Mouse (Mus musculus) right cerebral cortex, postnatal 36 days (tissue): ENCODE results near the gene Dok3.
"Not testable (repeated sequence)": the region's sequence is repeated elsewhere in the genome, so short reads cannot be mapped to it uniquely, and the experiment has no call there.

Experiments used
- DNase-seq, 2 experiments: peaks; one replicate each; pipeline ENCODE4 v3.0.0; 2022; ENCODE audit warnings: low spot score in 2 of 2, mixed read lengths in 1 of 2

Gene Dok3

DNA sequence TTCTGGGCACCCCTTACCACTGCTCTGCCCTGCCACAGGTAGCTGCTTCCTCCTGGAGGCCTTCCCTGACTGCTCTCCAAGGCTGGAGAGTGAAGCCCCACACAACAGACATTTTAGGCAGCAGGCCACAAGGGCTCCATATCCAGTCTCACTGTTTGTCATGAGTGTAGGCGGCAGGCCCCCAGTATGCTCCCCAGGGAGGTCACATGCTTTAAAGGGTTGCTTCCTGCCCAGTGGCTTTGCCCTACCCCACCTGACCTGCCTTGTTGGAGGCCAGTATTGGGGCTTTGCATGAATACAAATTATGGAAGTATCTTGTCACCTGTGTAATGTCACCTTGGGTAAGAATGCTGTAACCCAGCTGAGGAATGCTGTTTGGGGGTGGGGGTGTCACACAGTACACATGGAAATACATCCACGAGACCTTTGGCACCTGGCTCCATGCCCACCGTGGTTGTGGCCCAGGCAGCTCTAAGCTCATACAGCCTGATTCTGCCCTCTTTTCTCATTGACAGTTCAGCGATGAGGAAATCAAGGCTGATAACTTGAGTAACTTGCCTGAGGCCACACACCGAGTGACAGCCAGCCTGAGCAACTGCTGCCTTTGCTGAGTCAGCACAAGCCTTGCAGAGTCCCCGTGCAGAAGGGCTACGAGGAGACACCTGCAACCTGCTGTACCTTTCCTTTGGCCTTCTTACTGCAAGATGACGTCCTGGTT, at the start of gene Dok3:
Gene Dok3, minus strand, starts transcription at position 99 of the 718 bp plus-strand sequence.
- DNase-seq: no peak

DNA sequence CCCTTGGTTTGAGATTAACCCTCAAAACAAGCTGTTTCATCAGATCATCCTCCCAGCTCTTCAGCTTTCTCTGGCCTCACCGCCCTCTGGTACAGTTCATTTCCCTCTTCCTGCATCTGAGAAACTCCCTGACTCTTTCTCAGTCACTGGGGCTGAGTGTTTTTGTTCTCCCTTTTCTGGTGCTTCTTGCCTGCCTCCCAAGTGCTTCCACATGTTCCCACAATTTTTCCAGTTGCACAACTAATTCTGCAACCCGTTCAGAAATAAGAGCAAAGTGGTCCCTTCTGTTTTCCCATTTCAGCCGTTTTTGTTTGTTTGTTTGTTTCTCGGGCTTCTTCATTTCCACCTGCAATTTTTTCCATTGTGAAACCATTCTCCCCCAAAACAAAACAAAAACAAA, 49.0 kb upstream of the Dok3 start:
- no peak for DNase-seq

DNA sequence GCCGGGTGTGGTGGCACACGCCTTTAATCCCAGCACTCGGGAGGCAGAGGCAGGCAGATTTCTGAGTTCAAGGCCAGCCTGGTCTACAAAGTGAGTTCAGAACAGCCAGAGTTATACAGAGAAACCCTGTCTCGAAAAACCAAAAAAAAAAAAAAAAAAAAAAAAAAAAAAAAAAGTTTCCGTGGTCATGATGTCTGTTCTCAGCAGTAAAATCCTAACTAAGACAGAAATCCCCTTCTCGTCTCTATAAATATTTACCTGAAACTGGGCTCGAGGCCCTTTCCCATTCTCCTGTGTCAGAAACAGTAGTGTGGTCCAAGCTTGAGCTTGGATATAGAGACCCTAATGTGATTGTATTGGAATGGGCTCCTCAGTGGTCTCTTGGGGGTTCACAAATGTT, 47.8 kb upstream of the Dok3 start:
- not testable (repeated sequence) for DNase-seq

DNA sequence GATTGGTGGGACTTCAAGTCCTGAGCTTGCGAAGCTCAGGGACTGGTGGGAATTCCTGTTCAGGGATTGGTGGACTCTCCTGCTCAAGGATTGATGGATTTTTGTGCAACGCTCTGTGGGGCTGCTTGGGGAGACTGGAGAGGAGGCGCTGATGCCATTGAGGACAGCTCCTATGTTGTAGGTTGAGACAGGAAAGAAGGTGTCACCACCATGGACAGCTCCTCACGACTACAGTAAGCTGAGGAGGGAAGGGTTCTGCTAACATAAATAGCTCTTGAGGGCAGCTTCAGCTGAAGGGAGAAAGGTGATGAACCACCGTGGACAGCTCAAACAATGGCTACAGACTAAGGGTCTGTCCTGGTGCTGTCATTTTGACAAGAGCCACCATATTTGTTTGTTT, 46.8 kb upstream of the Dok3 start:
- DNase-seq: no peak

DNA sequence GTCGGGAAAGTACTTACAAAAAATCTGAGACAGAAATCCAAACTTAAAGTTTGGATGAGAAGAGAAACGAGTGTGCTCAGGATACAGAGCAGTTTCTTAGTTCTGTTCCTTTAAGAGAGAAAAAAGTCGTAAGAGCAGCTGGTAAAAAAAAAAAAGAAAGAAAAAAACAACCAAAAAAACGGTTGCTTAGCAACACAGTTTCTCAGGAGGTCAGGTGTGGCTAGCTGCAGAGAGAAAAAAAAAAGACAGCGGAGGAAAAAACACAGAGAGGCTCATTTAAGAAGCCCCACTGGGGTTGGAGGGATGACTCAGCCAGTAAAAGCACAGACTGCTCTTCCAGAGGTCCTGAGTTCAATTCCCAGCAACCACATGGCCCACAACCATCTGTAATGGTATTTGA, 45.2 kb upstream of the Dok3 start:
- DNase-seq: no peak

DNA sequence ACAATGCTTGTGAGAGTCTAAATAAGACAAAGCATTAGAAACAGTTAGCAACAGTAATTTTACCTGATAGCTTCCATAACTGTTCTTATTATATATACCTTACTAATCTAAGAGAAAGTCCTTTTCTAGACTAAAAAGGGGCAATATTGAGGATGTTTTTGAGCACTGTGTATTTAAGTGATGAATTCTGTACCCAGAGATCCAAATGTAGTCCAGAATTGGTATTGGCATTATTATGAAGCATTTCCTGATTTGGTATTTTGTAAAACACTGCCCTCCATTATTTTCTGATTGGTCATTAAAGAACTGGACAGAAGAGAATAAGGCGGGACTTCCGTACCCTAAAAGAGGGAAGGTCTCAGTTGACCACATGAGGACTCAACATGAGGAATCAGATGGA, 44.3 kb upstream of the Dok3 start, which contains the start of gene Tmed9:
Gene Tmed9, plus strand, starts transcription at position 301 of the 400 bp plus-strand sequence.
- no peak for DNase-seq

DNA sequence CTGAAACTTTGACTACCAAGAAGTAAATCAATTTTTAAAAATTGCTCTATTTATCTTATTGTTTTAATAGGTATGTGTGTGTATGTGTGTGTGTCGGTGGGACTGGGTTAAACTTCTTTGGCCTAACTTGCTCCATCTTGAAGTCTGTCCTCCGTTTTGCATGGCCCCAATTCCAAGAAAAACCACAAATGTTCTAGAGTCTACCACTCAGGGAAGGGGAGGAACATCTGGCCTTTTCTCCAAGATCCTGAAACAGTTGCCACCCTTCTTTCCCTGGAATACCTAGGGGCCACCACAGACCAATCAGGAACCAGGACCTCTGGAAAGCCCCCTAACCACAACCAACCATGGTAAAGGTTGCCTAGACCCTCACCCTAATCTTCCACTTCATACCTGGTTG, 42.9 kb upstream of the Dok3 start:
- DNase-seq: no peak

DNA sequence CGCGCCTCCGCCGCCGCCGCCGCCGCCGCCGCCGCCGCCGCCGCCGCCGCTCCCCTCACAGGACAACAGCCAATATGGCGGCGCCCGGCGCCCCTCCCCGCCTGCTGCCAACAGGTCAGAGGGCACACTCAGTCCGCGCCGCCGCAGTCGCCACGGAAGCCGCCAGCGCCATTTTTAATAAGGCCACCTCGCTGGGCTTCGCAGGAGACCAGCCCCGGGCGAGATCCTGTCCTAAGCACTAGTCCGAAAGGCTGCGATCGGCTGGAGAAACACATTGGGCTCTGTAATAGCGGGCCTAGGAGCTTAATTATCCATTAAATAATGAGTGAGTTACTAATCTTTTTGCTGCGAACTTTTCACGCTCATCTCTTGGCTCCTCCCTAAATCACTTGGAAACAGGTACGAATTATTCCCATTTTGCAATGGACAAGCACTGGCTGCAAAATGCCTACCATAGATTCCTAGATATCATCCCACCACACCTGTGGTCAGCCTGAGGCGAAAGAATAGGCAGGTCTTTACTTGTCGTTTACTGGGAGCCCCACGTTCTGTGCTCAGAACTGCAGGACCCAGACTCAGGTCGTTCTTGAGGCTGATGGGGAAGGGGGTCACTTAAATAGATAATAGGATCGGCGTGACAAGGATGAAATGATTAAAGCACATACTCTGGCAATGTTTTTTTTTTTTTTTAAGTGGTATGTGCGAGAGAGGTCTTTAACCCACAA, 42.1 kb upstream of the Dok3 start, which contains the start of gene Fam193b:
Gene Fam193b, minus strand, starts transcription at position 94 of the 725 bp plus-strand sequence.
- peak; percentile 89 to 90 for DNase-seq

DNA sequence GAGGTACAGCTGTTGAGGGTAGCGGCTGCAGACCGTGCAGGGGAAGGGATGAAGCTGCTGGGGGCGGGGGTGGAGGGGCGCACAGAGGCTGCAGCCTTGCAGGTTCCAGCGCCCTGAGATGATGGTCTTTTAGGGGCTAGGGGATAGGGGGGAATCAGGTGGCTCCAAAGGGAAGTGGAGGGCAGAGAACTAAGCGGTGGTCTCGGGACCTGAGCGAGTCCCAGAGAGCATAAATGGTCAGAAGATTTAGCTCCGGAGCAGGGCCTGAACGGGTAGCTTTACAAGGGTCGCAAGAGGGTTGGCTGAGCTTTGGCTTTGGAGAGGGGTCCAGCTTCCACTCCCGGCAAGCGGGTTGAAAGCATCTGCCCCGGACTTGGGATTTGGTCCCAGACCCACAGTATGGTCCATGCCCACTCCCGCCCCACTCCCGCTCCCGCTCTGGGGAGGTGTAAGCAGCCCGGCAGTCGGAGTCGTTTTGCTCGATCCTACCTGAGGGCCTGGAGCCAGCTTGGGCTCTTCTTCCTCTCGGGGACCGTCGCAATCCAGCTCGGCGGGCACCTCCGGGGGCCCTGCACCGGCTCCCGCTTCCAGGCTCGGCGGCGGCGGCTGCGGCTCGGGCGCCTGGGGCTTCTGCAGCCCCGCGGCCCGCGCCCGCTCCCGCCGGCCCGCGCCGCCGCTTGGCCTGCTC, 41.3 kb upstream of the Dok3 start:
- no peak for DNase-seq

DNA sequence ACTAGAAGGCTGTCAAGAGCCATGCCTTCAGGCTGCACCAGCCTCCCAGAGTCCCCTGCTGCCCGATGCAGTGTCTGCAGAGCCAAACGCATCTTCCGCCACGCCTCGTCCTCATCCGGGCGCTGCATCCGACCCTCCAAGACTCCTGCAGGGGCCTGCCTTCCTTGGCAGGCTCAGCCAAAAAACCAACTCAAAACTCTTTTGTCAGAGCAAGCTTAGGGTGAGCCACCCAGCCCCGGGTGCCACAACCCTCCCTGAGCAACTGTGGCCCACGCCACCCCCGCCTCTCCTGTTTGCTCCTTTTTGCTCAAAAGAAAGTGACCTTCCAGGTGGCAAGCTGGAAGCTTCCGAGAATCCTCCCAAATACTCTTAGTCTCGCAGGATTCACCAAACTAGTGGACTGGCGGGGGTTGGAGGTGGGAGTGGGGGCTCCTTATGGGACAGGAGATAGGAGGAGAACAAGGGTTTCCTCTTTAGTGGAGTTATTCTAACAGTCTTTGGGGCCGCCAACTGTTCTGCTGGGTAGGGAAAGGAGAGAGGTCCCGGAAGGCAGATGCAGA, 40.7 kb upstream of the Dok3 start:
- no peak for DNase-seq

DNA sequence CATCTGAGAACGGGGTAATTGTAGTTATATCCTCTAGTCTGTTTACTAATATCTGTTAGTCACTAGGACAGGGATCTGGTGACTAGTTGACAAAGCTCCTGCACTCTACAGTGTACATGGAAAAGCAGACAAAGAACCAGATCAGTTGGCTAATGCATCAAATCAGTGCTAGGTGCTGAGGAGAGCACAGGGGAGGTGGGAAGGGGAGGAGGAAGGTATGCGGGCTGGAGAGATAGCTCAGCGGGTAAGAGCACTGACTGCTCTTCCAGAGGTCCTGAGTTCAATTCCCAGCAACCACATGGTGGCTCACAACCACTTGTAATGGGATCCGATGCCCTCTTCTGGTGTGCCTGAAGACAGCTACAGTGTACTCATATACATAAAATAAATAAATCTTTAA, 39.4 kb upstream of the Dok3 start:
- DNase-seq: not testable (repeated sequence)

DNA sequence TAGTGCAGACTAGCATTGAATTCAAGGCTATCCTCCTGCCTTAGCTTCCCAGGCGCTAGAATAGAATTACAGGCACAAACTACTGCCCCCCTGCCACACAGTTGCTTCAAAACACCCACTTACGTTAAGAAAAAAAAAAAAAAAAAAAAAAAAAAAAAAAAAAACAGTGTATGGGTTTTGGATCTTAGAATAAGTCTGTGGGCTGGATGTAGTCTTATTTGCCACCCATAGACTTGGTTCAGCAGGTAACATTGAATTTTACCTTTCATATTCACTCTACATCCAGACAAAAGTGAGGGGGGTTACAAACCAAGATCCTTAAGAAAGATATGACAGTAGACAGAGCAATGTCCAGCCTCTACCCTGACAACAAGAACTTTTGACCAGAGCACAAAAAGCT, 38.9 kb upstream of the Dok3 start:
- DNase-seq: no peak

DNA sequence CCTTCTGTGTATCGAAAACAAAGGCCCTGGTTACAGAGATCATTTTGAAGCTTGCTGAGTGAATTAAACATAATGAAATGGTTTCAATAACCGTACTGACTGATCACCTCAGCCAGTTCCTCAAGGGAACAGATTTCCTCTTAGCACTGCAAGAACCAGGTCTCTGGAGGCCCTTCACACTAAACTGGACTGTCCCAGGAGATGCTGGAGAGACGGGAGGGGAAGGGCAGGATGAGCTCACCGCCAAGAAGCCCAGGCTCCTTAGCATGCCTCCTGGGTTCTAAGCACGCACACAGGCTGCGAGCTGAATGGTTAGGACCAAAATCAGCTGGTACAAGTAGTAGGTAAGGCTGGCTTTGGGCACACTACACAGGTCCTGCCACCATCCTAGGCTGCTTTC, 37.9 kb upstream of the Dok3 start:
- no peak for DNase-seq

DNA sequence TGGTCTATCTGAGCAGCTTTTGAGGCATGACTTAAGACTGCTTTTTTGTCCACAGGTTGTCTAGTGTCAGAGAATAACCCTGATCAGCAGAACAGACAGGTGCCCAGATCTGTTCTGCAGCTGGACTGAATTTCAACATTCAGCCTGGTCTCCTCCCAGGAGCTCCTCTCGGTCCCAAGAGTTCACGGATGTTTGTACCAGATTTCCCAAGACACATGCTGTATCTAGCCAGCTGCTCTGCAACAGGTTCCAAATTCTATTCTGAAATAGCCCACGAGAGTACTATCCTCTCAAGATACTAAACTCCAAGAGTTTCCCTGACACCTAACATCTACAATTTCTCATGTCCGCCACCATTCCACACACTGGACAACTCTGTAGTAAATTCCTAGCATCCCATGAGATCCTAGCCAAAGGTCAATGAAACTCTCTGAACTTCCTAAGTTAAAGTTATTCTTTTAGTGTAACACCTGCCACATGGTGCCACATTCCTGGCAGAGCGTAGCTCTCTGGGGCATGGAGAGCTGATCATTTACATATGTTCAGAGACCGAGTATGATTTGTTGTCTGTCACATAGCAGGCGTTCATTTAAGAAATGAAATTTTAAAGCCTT, 34.3 kb upstream of the Dok3 start:
- DNase-seq: no peak

DNA sequence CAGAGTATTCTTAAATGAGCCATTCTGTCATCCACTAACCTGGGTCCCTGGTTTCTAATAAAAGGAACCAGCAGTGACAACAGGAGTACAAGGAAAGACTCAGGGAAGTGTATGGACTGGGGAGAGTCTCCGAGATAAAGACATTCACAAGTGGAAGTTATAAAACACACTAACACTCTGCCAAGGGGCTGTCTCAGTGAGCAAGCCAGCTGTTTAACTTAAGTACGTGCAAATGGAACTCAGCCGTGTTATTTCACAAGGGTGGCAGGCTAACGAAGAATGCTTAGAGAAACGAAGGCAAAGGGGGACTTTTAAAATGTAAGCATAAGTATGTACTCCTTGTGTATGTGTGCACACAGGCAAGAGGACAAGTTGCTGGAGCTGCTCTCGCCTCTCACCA, 28.4 kb upstream of the Dok3 start:
- no peak for DNase-seq

DNA sequence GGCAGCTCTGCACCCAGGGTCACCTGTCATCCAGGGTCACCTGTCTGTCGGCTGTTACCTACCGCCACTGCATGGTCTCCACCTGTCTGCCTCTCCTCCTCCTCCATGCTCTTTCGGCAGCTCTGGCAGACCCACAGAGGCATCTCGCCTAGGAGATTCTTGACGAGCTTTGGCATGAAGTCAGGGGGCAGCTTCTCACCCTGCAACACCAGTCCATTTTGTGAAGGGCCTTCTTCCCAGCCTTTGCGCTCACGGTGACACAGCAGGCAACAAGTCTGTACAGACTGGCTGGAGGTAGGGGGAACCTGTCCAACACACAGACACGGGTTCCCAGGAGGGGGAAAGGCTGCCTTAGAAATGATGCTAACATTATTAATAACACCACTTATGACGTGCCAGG, 26.8 kb upstream of the Dok3 start:
- no peak for DNase-seq

DNA sequence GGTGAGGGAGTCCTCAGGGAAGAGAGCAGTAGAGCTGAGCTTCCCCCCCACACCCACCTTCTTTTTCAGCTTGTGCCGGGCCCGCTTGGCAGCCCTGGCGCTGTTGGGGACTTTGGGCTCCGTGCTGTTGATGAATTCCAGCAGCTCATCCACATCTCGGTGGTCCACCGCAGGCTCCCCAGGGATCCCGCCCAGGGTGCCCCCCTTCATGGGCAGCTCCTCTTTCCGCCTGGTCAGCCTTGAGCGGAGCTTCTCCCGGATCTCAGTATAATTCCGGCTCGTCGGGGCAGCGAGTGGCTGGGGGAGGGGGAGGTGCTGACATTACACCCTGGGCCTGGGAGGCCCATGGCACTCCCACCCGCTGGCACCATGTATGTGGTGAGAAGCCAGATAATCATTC, 20.0 kb upstream of the Dok3 start:
- no peak for DNase-seq

DNA sequence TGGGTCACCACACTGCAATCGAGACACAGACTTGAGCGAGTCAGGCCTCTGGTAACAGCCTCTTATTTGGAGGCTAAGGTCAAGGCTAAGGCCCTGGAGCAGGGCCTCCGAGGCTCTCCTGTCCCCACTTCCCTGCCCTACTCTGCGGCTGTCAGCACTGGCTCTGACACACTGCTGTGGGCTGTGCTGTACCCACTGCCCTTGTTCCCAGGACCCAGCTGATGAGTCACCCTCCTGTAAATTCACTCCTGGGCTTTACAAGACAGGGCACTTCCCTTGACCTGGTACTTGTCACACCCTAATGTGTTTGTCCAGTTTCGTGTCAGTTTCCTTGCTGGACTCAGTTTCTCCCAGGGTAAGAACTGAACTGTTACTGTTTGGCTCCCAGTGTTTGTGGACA, 19.3 kb upstream of the Dok3 start:
- DNase-seq: no peak

DNA sequence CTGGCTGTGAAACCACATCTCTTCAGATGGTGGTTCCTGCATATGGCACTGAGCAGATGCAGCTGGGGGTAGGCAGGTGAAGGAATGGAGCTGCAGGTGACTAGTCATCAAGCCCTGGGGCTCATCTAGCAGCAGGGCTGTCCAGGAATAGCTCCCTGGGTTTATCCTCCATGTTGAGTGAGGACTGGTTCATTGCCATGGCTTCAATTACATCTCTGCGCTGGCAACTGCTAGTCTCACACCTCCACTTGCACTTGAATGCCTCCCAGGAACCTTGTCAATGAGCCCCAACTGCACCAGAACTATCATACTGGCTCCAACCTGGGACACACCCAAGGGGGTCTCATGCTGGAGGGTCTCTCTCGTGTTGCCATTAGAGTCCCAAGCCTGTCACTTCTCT, 18.8 kb upstream of the Dok3 start:
- DNase-seq: no peak

DNA sequence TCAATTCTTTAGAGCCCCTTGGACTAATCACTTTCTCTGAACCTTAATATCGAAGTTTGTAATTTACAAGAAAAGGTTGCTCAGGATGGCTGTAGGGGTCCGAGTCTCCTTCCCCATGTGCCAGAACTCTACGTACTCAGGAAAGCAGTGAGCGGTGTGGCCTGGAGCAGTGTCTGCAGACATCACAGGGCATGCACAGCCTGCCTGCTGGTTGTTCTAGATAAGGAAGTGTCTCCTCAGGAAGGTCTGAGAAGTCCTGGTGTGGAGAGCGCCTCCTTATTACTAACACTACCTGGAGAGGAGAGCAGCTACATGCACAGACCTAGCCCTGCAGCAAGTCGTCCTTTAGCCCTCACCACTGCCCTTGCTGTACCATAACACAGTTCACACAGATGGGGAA, 15.7 kb upstream of the Dok3 start:
- DNase-seq: no peak

DNA sequence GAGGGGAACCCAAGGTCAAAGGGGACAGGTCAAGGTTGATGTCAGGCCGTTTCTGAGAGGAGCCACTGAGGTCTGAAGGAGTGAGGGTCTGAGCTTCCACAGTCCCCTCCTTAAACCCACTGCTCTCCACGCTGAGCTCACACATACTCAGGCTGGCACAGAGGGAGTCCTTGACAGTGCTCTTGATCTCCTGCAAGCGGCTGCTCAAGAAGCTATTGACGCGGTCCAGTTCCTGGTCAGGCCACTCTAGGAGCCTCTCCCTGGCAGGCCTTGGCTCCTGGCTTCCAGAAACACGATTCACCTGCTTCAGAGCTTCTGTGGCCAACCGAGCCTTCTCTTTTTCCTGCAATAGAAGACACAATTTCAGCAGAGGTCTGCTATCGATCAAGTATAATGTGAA, 14.4 kb upstream of the Dok3 start:
- DNase-seq: no peak

DNA sequence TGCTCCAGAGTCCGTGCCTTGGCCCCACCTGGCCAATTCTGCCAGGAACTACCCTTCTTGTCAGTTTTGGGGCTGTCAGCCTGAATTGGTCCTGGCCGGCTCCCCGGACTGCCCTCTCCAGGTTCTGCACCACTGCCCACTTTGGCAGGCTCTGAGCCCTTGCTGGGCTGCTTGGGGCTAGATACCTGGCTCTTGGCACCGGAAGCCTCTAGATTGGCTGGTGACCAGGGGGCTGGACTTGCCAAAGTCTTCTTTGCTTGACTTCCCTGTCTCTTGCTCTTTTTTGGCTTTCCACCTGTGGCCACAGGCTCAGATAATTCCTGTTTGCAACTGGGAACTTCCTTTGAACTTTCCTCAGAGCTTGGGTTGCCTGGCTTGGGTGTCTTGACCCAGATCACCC, 13.8 kb upstream of the Dok3 start:
- no peak for DNase-seq
